Mouse (Mus musculus) 3134 (cell line): ENCODE results near the gene Ets1.

Experiments used
- DNase-seq: peaks from one replicate; pipeline ENCODE4 v3.0.0-alpha.2; 2011; ENCODE audit warnings: low spot score; ENCODE audit not compliant: insufficient read length; ENCODE audit errors: extremely low read depth

The Ets1 gene

GRCm38 (mm10) chr9:32615986-32616385, 20.0 kb upstream of the Ets1 start:
- no peak for DNase-seq

GRCm38 (mm10) chr9:32616516-32617429, 19.2 kb upstream of the Ets1 start:
- no peak for DNase-seq

- DNase-seq, result no peak
Measured at GRCm38 (mm10) chr9:32617430-32617768, 18.6 kb upstream of the Ets1 start.

- no peak for DNase-seq
Measured at GRCm38 (mm10) chr9:32618544-32619120, 17.4 kb upstream of the Ets1 start.

- no peak for DNase-seq
Measured at GRCm38 (mm10) chr9:32619661-32620060, 16.4 kb upstream of the Ets1 start.

- no peak for DNase-seq
Measured at GRCm38 (mm10) chr9:32620446-32620845, 15.6 kb upstream of the Ets1 start.

GRCm38 (mm10) chr9:32629385-32629981, 6.5 kb upstream of the Ets1 start:
- no peak for DNase-seq

- DNase-seq, result no peak
Measured at GRCm38 (mm10) chr9:32631341-32631740, 4.7 kb upstream of the Ets1 start.

GRCm38 (mm10) chr9:32632237-32632636, 3.8 kb upstream of the Ets1 start:
- no peak for DNase-seq

GRCm38 (mm10) chr9:32644981-32645380, 9.0 kb downstream of the Ets1 start:
- no peak for DNase-seq

GRCm38 (mm10) chr9:32645475-32645874, 9.5 kb downstream of the Ets1 start:
- DNase-seq, result no peak

- DNase-seq, result no peak
Measured at GRCm38 (mm10) chr9:32646539-32647258, 10.7 kb downstream of the Ets1 start.

- no peak for DNase-seq
Measured at GRCm38 (mm10) chr9:32647506-32648250, 11.7 kb downstream of the Ets1 start.

- no peak for DNase-seq
Measured at GRCm38 (mm10) chr9:32648286-32648685, 12.3 kb downstream of the Ets1 start.

GRCm38 (mm10) chr9:32650738-32651137, 14.7 kb downstream of the Ets1 start:
- DNase-seq, result no peak

GRCm38 (mm10) chr9:32652112-32652511, 16.1 kb downstream of the Ets1 start:
- no peak for DNase-seq

GRCm38 (mm10) chr9:32654305-32654704, 18.3 kb downstream of the Ets1 start:
- DNase-seq, result no peak

- no peak for DNase-seq
Measured at GRCm38 (mm10) chr9:32656351-32656844, 20.4 kb downstream of the Ets1 start.

GRCm38 (mm10) chr9:32657124-32657523, 21.1 kb downstream of the Ets1 start:
- DNase-seq, result no peak

- no peak for DNase-seq
Measured at GRCm38 (mm10) chr9:32660406-32660960, 24.5 kb downstream of the Ets1 start.
